Mouse (Mus musculus) kidney, adult 11 months (tissue): ENCODE measurements at regions not wholly inside any gene's neighbourhood (a gene's known extent, or its start where the extent isn't known, plus 50 kb on each side); places are given as distances from the start of the nearest gene placed in this dataset.

ENCODE experiments used
- DNase-seq: peaks from one replicate; pipeline ENCODE4 v3.0.0; 2022

DNA sequence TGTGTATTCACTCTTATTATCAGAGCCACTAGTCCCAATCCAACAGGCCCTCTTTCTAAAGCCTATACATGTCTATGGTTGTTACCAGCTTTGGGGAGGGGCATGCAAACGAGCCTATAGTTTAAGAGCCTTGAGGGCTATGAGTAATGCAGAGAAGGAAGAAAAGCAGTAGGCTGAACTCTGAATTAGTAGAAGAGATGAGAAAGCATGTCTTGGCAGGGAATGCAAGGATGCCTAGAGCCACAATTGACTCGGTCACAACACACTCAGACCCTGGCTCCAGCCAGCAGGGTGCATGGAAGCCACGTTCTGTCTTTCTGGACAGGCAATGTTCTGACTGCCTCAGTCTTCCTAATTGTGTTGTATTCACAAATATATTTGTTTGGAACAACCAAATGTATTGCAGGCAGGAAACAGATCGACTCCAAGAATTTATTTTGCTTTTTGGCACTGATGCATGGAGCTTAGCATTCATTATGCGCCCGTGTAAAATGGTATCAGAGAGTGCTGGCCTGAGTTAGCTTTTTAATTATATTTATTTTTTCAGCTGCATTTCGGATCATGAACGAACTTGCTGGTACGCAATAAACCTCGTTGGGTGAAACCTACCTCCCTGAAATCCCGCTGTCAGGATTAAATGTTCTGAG, 110.2 kb downstream of the Rybp start:
- DNase-seq, result no peak

DNA sequence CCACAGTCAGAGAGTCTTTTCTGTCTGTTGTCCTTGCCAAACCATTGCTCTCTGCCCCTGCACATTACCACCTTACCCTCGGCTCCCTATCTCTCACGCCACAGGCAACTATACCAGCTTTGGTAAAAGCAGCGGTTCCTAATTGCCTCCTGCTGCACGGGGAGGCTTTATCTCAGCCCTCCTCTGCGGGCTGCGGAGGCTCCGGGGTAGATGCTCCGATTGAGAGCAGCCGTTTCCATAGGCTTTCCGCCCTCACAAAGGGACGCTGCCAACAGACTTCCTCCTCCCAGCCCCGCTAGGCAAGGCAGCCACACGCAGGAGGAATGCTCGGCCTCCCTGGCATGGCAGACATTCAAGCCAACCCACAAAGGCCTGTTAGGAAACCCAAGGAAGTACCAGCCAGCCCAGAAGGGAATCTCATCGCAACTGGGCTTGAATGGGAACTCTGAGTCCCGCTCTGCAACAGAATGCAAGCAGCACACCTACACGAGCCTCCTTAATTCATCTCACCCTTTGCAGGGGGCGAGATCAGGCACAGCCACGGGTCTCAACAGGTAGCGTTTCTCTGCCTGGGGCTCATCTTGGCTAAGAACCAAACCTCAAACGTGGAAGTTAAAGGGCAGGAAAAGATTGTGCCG, 116.5 kb downstream of the Rybp start:
- peak; percentile 24 for DNase-seq

DNA sequence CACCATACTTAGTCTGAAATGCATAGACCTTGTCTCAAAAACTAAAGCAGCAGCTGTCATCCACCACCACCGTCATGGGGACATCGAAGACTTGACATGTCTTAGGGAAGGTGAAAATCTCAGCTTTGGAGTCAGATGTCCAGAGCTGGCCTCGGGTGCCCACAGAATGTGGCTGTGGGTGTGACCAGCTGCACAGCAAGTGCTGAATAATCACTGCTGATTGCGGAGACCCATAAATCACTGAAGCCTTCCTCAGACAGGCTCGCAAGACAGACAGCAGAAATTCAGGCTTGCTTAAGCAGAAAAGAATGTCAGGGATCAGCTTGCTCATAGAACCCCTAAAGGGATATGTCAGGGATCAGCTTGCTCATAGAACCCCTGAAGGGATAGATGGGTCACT, 120.0 kb downstream of the Rybp start:
- no peak for DNase-seq

DNA sequence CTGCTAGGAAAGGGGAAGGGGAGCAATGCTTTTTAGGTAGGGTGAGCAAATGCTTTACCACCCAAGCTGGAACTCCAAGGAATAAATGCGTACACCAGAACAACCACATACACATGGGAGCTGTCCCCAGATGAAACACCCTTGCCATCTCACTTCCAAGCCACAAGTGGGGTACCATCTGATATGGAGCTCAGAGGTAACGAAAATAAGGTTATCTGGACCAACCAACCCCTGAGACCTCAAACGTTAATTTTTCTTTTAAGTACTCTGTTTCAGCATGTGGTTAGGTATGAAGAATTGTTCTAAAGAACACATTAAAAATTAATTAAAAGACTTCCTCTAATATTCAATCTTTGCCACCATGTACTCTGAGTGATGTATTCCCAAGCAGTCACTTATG, 121.5 kb downstream of the Rybp start:
- no peak for DNase-seq

DNA sequence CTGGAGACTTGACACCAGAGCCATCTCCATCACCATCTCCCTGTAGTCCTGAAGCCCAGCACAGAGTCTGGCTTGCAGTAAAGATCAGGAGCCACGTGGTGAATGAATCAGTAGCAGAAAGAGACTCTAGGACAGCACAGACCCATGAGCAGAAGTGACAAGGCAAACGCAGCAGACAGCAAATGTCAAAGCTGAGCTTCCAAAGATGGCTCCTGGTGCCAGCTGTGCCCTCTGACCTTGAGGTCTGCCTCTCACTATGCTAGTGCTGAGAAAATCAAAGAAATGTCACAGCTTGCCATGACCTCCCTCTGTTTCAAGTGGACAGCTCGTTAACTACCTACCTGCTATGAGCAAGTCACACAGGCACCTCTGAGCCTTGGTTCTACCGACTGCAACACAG, 123.1 kb downstream of the Rybp start:
- DNase-seq, result no peak

DNA sequence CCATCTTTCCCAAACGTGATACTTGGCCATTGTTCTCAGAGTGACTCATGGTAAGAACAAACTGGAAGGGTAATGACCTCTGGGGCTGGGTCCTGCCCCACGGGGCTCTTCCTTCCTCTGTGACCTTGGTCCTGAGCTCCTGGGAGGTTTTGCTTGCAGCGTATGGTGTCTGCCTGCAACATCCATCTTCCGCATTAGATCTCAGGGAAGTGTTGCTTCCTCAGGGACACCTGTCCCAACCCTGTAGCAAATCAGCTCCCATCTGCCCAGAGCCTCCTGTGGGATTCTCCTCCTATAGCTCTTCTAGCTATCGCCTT, 123.5 kb downstream of the Rybp start:
- no peak for DNase-seq

DNA sequence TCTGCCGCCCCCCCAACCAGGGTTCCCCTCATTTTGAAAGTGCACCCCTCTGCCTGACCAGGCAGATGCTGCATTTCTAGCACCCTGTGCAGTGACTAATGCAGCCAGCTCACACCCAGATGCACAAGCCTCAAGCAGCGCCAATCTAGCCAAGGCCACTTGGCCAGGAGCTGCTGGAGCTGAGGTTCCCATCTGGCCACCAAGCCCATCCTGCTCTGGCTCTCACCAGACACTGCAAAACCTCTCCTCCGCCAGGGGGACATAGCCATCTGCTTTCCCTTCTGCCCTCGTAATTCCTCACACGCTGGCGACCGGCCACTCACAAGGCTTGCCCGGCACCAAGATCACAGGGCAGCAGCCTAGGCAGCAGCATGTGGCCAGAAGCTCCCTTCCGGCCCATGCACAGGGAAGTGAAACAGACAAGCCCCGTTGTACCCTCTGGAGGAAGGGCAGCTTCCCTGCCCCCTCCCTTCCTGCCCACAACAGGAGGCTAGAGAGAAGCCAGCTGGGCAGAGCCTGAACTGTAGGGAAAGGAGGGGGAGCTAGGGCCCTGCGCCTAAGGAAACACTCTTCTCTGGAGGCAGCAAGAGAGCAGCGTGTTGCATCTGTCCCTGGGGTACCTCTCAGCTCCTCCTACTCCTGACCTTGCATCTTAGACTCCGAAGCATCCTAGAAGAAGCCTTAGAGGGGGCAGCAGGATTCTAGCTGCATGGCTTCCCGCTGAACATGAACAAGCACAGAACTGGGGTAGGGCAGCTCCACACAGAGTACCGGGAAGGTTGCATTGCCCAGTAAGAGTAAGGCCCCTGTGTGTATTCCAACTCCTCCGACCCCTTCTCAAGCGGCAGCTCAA, 124.1 kb downstream of the Rybp start:
- DNase-seq, result peak; percentile 69

DNA sequence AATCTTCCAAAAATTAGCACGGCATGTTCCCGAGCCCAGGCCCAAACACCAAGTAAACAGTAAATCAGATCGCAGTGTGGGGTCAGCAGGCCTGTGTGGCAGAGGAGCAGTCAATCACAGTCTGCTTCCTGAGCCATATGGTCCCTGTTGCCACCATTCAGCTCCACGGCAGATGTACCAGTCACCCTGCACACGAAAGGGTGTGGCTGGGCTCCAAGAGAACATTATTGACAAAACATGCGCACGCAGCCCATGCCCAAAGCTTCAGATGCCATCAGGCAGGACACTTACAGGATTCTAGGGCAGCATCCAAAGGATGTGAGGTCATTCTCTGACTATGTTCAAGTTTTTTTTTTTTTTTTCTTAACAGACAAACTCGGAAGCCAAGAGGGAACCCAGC, 126.6 kb downstream of the Rybp start:
- DNase-seq, result no peak

DNA sequence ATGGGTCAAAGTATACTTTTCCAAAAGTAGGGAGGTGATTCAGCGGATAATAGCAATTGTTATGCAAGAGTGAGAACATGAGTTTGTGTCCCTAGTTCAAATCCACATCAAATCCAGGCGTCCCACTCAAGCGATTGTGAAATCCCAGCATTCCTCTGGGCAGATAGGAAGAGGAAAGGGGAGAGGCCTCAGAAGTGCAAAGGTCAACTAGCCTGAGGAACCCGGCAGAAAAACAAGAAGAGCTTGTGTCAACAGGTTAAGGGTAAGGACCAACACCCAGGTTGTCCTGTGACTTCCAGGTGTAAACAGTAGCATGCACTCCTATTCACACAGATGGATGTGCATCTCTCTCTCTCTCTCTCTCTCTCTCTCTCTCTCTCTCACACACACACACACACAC, 127.5 kb downstream of the Rybp start:
- DNase-seq, result no peak

DNA sequence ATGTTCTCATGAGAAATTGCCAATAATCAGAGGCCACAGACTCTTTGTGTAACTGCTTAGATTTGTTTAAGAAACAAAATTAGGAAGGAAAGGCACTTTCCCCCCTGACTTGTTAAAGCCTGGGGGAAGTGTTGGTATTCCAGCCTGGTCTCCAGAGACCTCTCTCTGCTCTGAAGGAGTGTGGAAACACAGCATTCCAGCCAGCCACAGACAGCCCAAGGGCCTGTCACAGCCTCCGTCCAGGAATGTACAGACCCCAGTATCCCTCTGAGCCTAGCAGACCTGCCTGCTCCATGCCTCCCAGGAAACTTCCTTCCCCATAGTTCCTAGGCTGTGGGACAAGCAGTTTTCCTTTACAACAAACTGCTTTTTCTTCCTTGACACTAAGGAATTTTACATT, 128.0 kb downstream of the Rybp start:
- DNase-seq, result no peak

DNA sequence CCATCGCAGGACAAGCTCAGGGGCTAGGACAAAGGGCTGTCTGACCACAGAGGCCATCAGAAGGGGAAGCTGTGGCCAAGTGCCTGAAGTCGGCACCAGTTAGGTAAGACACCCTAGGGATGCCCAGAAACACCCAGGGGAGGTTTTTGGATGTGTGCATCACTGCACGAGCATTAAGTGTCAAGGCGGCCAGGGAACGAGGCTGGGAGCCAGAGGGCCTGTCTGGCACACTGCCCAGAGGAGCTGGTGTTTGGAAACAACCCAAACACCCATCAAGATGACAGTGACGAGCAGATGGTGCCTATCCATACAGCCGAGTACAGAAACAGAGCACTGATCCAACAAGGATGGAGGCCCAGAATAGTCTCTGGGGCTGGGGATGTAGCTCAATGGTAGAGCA, 130.0 kb downstream of the Rybp start:
- DNase-seq, result no peak

DNA sequence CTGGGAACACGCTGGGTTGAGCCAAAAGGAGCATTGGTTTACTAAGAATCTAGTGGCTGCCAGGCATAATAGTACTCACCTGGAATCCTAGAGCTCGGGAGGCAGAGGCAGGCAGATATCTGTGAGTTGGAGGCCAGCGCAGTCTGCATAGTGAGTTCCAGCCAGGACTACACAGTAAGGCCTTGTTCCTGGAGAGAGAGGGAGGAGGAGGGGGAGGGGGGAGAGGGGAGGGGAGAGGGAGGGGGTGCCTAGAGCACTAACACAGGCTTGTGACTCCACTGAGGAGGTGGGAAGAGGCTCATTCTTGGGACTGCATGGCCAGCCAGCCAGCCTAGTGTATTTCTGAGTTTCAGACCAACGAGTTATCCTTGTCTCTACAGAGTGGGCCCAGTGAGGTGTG, 131.1 kb downstream of the Rybp start:
- DNase-seq, result no peak

DNA sequence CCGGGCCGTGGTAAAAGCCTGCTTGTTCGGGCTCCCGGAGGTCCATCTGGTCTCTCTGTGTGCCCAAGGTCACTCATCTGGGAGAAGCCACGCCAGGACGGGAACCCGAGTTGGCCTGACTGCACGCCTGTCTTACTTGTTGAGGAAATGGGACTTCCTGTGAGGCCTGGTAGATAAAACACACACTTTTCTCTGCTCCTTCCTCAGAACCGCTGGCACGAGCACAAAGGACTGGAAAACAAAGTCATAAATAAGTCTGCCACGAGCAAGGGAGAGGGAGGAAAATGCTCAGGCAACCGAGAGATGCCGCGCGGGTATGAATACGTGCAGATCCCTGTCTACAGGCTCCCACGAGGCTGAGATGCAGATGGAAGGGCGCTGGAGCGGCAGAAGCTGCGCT, 131.6 kb downstream of the Rybp start:
- DNase-seq, result peak; percentile 76

DNA sequence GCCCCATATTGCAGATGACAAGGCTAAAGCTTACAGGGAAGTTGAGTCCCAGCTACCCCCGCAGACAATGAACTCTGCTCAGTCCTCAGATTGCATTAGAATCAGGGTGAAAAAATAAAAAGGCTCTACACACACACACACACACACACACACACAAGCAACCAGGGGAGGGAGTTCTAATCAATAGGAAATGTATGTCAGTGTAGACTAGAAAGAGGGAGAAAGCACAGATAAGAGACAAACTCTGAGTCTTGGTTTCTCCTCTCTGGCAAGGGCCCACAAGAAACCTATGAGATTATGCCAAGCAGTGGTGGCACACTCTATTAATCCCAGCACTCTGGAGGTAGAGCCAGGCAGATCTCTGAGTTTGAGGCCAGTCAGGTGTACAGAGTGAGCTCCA, 135.8 kb downstream of the Rybp start:
- DNase-seq, result no peak

DNA sequence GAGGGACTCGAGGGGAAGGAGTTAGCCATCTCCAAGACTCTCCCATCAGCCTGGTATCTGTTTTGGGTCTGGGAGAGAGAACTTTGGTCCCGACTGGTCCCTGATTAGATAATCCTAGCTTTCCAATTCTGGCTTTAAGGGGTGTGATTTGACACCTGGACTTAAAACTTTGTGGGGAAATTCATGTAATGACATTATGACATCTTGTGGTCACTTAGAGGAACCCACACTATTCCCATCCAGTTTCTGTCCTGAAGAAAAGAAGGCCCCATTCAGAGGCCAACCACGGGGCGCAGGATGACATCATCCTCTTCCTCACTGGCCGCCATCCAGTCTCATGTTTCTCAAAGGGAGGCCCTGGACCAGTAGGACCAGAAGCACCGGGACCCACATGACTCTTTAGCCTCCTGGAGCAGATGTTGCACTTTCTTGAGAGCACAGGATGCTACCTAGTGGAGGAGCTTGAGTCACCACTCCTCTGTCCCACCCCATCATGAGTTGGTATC, 136.5 kb downstream of the Rybp start:
- DNase-seq, result no peak

DNA sequence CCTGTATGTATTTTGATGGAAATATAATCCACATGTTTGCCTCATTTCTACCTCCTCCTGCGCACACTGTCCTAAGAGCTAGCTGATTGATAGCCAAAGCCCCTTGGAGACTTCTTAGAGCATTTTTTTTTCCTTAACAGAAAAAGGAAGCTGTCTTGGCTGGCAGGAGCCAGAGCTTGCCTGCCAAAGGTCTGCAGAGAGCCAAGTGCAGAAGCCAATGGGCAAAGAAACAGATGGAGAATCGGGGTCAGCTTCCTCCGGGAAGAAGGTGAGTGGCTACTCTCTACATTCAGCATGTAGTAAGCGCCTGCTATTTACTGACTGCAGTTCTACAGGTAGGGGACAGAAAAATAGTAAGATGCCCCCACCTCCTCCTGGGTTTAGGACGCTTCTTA, 137.8 kb downstream of the Rybp start:
- no peak for DNase-seq

DNA sequence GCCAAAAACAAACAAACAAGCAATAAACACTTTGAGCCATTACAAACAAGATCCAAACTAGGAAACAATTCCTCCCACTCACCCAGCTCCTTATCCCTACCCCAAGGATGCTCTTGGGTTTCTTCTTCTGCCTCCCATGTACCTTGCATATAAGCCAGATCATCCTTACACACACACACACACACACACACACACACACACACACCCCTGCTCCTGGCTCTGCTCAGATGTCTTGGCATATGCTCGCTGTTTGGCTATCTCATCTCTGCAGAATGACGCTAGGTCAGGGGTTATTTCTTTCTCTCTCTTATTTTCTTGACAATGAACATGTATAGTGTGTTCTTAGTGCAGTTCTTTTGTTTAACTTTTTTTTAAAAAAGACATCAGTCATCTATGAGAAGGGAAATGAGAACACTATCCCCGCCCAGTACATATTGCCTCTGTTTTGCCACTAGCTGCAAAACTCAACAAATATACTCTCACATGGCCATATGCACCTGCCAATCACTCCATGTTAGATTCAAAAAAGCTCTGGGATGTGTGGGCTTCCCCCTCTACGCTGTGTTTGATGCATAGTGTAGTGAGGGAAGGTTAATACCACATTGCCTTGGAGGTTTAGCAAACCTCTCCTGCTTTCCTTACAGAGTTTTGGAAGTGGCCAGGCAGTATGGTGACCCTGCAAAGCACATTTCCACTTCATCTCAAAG, 138.4 kb downstream of the Rybp start:
- no peak for DNase-seq

DNA sequence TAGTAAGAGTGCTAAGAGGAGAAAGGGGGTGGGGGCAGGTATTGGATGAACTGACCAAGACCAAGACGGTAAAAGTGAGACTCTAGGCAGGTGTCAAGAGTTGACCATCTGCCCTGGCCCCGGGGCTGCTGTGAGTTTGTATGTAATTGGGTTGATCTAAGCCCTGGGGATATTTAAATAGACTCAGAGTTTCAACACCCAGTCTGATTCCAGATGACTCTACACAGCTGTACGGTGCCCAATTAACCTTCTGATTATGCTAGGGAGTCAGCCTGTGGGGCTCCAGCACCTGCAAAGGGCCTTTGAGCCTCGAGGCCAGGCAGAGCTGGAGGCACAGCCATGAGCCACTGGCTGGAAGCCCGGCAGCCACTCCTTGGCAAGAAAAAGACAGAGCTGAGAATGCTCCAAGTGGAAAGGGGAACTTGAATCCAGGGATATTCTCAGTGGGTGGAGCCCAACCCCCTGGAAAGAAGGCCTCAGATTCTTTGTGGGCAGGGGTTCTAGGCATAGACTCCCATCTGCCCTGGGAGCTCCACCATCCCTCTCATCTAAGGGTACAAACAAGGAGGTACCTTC, 140.8 kb downstream of the Rybp start:
- DNase-seq, result no peak

DNA sequence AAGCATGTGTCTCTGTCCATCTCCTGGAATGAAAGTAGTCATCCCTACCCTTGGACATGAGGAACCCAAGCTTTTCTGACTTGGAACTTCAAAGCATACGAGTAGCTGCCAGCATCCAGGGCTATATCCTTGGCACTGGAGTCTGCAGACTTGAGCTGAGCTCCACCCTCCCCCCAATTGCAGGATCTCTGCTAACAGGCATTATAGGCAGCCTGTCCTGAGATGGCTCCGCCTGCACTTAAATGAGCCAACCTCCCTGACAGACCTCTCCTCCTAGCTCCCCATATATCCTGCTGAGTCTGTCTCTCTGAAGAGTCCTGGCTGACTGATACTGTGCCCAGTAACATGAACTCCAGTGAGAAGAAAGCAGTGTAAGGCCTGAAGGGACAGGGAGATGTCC, 141.4 kb downstream of the Rybp start:
- DNase-seq, result no peak

DNA sequence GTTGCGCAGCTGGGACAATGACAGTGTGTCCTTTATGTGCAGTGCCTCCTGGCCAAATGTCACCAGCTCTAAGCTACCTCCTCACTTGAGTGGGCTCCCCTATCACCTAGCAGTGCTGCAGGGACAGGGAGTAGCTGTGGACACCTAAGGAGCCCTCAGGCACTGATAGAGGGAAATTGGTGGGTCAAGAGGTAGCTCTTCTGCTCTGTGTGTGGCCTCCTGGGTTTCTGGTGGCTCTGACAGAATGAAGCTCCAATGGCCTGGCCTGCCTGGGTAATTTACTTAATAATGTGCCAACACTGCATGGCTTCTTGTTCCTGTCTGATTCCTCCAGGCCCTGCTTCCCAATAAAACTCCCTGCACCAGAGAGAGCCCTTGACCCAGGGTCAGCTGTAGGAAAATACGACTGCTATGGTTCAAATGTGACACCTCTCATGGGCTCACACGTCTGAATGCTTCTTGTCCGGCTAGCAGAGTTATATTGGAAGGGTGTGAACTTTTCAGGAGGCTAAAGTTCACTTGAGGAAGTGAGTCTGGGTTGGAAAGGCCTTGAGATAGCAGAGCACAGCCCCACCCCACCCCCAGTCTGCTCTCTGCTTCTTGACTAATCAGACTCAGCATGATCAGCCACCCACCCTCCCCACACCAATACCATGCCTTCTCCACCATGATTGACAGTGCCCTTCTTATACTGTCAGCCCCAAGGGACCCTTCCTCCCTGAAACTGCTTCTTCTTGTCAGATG, 142.6 kb downstream of the Rybp start:
- DNase-seq, result no peak

DNA sequence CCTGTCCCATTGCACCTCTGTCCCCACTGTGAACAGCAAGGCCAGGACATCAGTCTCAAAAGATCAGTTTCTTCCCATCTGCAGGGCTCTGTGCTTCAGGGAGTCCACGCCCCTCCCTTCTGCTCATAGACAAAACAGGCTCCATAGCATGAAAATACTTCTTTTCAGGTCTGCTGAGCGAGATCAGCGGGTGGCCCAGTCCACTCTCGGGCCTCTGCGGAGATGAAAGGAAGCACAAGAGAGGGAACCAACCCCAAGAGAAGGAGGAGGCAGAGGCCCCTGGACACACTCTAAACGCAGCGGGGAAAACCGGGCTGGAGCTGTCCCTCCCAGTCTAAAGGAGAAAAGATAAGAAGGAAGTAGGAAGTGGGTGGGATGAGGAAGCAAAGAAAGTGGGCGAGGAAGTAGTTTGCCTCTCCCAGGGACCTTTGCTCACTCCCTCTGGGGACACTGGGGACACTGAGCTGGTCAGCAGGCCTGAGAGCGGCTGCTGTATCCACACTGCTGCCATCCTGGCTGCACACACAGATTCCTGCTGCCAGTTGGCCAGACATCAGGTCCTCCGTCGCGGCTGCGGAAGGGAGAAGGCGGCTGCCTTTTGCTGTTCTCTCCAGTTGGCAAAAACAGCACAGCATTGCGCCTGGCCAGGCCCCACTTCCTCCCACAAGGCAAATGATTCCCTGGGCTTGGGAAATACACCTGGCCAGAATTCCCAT, 143.5 kb downstream of the Rybp start:
- DNase-seq, result peak; percentile 48

DNA sequence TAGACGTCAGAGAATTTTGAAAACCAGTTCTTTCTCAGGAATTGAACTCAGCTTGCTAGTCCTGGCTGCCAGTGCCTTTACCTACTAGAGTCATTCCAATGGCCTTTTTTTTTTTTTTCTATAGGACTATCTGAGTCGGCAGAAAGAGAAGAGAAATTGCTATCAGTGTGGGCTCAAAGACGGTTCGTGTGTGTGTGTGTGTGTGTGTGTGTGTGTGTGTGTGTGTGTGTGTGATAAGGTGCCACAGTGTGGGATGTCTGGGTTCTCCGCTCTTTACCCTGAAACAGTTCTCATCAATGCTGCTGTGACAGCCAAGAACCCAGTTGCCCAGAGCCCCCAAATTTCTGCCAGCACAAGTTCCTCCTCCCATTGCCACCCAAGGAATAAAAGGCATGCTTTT, 146.1 kb downstream of the Rybp start:
- no peak for DNase-seq
